Mouse (Mus musculus) right cerebral cortex, adult 18-20 months (tissue): ENCODE data around the gene 4933425L06Rik.

ENCODE experiments used
- DNase-seq: peaks from one replicate; pipeline ENCODE4 v3.0.0; 2022; ENCODE audit warnings: mixed read lengths

4933425L06Rik gene

DNA sequence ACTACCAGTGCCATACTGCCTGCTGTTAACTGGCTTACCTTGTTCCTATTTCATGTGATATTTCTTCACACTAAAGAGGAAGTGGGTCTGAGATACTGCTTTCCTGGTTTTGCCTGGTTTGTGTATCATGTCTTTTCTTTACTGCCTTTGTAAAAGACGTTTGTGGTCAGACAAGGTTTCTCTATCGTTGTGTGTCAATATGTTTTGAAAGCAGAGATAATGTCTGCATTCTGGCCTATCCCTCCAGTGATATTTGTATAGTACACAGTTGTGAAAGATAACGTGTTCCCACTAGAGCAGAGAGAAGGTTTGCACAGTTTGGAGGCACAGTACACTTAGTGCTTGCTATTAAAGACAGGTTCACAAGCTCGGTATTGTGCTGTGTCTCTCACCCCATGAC lies 58.0 kb downstream of the 4933425L06Rik start:
- DNase-seq: no peak

- DNase-seq: no peak
Observed at GRCm38 (mm10) chr13:105146827-105147226, 64.9 kb downstream of the 4933425L06Rik start.

GRCm38 (mm10) chr13:105147795-105148418 lies 66.0 kb downstream of the 4933425L06Rik start:
- no peak for DNase-seq

GRCm38 (mm10) chr13:105150006-105150405 lies 68.1 kb downstream of the 4933425L06Rik start:
- DNase-seq: no peak

DNA sequence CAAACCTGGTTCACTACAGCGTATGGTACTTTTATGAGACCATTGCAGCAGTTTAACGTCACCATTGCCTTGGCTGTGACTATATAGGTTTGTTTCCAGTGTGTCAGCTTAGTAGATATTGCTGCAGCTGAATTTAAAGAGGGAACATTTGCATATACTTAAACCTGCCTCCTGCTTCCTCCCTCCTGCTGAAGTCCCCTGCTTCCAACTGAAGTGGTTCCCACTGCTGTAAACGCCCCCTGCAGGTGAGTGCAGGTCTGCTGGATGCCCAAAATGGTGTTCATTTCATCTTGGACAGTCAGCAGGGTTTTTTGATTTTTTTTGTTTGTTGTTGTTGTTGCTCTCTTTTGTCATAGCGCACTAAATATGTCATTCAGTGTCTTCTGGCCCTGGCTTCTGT lies 72.0 kb downstream of the 4933425L06Rik start:
- peak; percentile 21 for DNase-seq

DNA sequence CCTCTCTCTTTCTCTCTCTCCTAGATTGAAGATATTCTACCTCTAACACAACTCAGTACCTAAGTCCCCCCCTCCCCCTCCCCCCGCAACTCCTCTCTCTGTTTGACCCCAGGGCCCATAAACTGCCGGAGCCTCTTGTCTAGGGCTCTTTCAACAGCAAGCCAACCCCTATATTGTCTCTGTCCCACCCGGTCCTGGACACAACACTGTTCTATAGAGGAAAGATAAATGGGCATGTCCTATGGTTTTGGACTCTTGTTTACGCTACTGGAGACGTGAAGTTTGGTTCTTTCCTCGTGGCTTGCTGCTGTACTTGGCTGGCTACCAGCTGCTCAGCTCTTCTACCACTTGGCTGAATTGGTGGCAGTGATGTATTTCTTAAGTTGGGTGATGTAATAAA lies 83.5 kb downstream of the 4933425L06Rik start:
- no peak for DNase-seq
